Mouse (Mus musculus) heart, embryonic 14.5 days (tissue): ENCODE results near the gene RPS10-NUDT3. TPM values are rescaled to one million over a fixed set of nuclear protein-coding genes. Genes with fewer than 3 reads are reported as not detected.

ENCODE experiments used
- ATAC-seq: fragments of 200-750 bp; cut with Nextera tagmentation; 2 replicates; pipeline ENCODE4 v1.8.0; 2017; ENCODE audit warnings: low read depth, moderate TSS enrichment; ENCODE audit not compliant: insufficient number of reproducible peaks, insufficient read depth, low FRiP score
- H3K27ac ChIP-seq, 2 experiments: fragments of 200-500 bp in 1 of 2; fragments of 300-500 bp in 1 of 2; sonication (generic) in 1 of 2; replicated peaks in 1 of 2; 2 replicates each; pipeline ENCODE4 v1.5.1; 2012 to 2014; ENCODE audit warnings: low read depth in 2 of 2, low read length in 2 of 2, control low read depth in 1 of 2, mild to moderate bottlenecking in 1 of 2, mixed read lengths in 1 of 2; ENCODE audit not compliant: control insufficient read depth in 1 of 2, insufficient read depth in 1 of 2
- H3K27me3 ChIP-seq: fragments of 300-500 bp; sonication (generic); 2 replicates; pipeline ENCODE4 v1.6.1; 2014; ENCODE audit warnings: mild to moderate bottlenecking, low read length, control low read depth; ENCODE audit not compliant: control insufficient read depth, insufficient read depth
- H3K36me3 ChIP-seq: fragments of 300-500 bp; sonication (generic); 2 replicates; pipeline ENCODE4 v1.6.1; 2014; ENCODE audit warnings: mild to moderate bottlenecking, control low read depth, low read length, mixed read lengths; ENCODE audit not compliant: control insufficient read depth, insufficient read depth
- H3K4me1 ChIP-seq, 2 experiments: fragments of 200-500 bp in 1 of 2; fragments of 300-500 bp in 1 of 2; sonication (generic) in 1 of 2; 2 replicates each; pipeline ENCODE4 v1.6.1; 2012 to 2014; ENCODE audit warnings: low read length in 2 of 2, control low read depth in 1 of 2, mixed read lengths in 1 of 2; ENCODE audit not compliant: control insufficient read depth in 2 of 2, insufficient read depth in 2 of 2
- H3K4me2 ChIP-seq: fragments of 300-500 bp; sonication (generic); 2 replicates; pipeline ENCODE4 v1.6.1; 2014; ENCODE audit warnings: mild to moderate bottlenecking, low read length
- H3K4me3 ChIP-seq, 2 experiments: fragments of 200-500 bp in 1 of 2; fragments of 300-500 bp in 1 of 2; sonication (generic) in 1 of 2; 2 replicates each; pipeline ENCODE4 v1.5.1; 2012 to 2014; ENCODE audit warnings: low read length in 2 of 2, mild to moderate bottlenecking in 2 of 2, control low read depth in 1 of 2, low read depth in 1 of 2, moderate library complexity in 1 of 2; ENCODE audit not compliant: control insufficient read depth in 1 of 2, insufficient read depth in 1 of 2
- H3K9ac ChIP-seq: fragments of 300-500 bp; sonication (generic); 2 replicates; pipeline ENCODE4 v1.6.1; 2014; ENCODE audit warnings: mild to moderate bottlenecking, low read length
- H3K9me3 ChIP-seq: fragments of 300-500 bp; sonication (generic); 2 replicates; pipeline ENCODE4 v1.6.1; 2016; ENCODE audit warnings: low read length, control low read depth; ENCODE audit not compliant: control insufficient read depth
- WGBS: fragments of 180-500 bp; shearing (Covaris S2); extraction: QIAGEN DNeasy Blood & Tissue Kit; methylation state at CpG from one replicate; pipeline ENCODE4 v1.1.7; 2014; 5-methylcytosine and 5-hydroxymethylcytosine counted together
- polyA plus RNA-seq: library from polyadenylated mRNA; unstranded; fragments of >200 nt; fragmentation: Nextera tagmentation; extraction: Ambion mirVana; gene quantifications from 2 replicates; pipeline ENCODE4 v1.2.1, GENCODE M21; 2014

Gene RPS10-NUDT3
- polyA plus RNA-seq, 1 experiment from 2014 or later: not detected

GRCm38 (mm10) chr17:27615388-27615787 lies 19.6 kb downstream of the RPS10-NUDT3 start:
- Histone ChIP-seq H3K9me3 (peaks cover 6% of the 10 kb centered on the region; the same call in 1 of the 2 replicates), H3K36me3 (peaks cover 24% of the 10 kb centered on the region), H3K4me1 (peaks cover 33 to 61% of the 10 kb centered on the region in 2 experiments), H3K4me2 (0 out of 2 replicates have a peak overlapping the region, but pooled peaks have one; percentile 5), H3K9ac (no peak overlapping the region; the same call in 1 of the 2 replicates), H3K27me3 (no peaks in the 10 kb centered on the region), H3K27ac (peak overlapping the region; percentile 37 to 45; a peak in 2 of 4 replicates), H3K4me3 (no peak overlapping the region)
- no peak for ATAC-seq
- 30% methylated on average over 7 of the region's 7 CpGs for WGBS

GRCm38 (mm10) chr17:27613016-27613415 lies 22.0 kb downstream of the RPS10-NUDT3 start:
- Histone ChIP-seq H3K4me1 (peaks cover 29 to 57% of the 10 kb centered on the region in 2 experiments), H3K9ac (no peak overlapping the region)

GRCm38 (mm10) chr17:27611994-27612393 lies 23.0 kb downstream of the RPS10-NUDT3 start:
- Histone ChIP-seq H3K27me3 (no peaks in the 10 kb centered on the region), H3K9me3 (no peaks in the 10 kb centered on the region), H3K36me3 (peaks cover 24% of the 10 kb centered on the region; the same call in 1 of the 2 replicates), H3K27ac (0 out of 4 replicates have a peak overlapping the region, but pooled peaks of 1 of the 2 experiments have one; percentile 21), H3K4me2 (no peak overlapping the region), H3K9ac (peak overlapping the region; percentile 50; the same call in 1 of the 2 replicates), H3K4me1 (peaks cover 29 to 57% of the 10 kb centered on the region in 2 experiments), H3K4me3 (no peak overlapping the region)
- ATAC-seq: no peak
- 60% methylated on average over 5 of the region's 5 CpGs for WGBS

More at GRCm38 (mm10) chr17:27613016-27613415, 22.0 kb downstream of the RPS10-NUDT3 start:
- 77% methylated on average over 4 of the region's 4 CpGs for whole genome bisulfite sequencing
- Histone ChIP-seq H3K9me3 (peaks cover 6% of the 10 kb centered on the region; the same call in 1 of the 2 replicates), H3K4me3 (no peak overlapping the region), H3K27ac (no peak overlapping the region), H3K36me3 (peaks cover 30% of the 10 kb centered on the region), H3K27me3 (no peaks in the 10 kb centered on the region), H3K4me2 (no peak overlapping the region)
- ATAC-seq: no peak

GRCm38 (mm10) chr17:27611519-27611884 lies 23.5 kb downstream of the RPS10-NUDT3 start:
- Histone ChIP-seq H3K9me3 (no peaks in the 10 kb centered on the region), H3K27ac (peak overlapping the region; percentile 9 to 67; a peak in 2 of 4 replicates), H3K4me1 (peaks cover 29 to 60% of the 10 kb centered on the region in 2 experiments), H3K9ac (peak overlapping the region; percentile 50; the same call in 1 of the 2 replicates), H3K27me3 (no peaks in the 10 kb centered on the region), H3K4me3 (no peak overlapping the region), H3K4me2 (no peak overlapping the region), H3K36me3 (peaks cover 19% of the 10 kb centered on the region; the same call in 1 of the 2 replicates)
- no peak for ATAC-seq
- 44% methylated on average over 3 of the region's 3 CpGs for WGBS

- peaks cover 33 to 65% of the 10 kb centered on the region in 2 experiments for H3K4me1 ChIP-seq
- peak overlapping the region; percentile 9 to 67; a peak in 2 of 4 replicates for H3K27ac ChIP-seq
- no peaks in the 10 kb centered on the region for H3K27me3 ChIP-seq
- H3K4me3 ChIP-seq: no peak overlapping the region
- H3K36me3 ChIP-seq: peaks cover 17% of the 10 kb centered on the region; the same call in 1 of the 2 replicates
- WGBS: 50% methylated on average over 10 of the region's 10 CpGs
- H3K9me3 ChIP-seq: no peaks in the 10 kb centered on the region
- ATAC-seq: no peak
- 0 out of 2 replicates have a peak overlapping the region, but pooled peaks have one; percentile 5 for H3K4me2 ChIP-seq
- H3K9ac ChIP-seq: peak overlapping the region; percentile 50; the same call in 1 of the 2 replicates
Observed at GRCm38 (mm10) chr17:27610679-27611518, 24.1 kb downstream of the RPS10-NUDT3 start.

GRCm38 (mm10) chr17:27609576-27609975 lies 25.4 kb downstream of the RPS10-NUDT3 start:
- ATAC-seq: no peak
- WGBS: 87% methylated on average over 7 of the region's 7 CpGs
- H3K4me2 ChIP-seq: no peak overlapping the region

GRCm38 (mm10) chr17:27603522-27604234 lies 31.3 kb downstream of the RPS10-NUDT3 start:
- H3K9ac ChIP-seq: peak overlapping the region; percentile 64
- H3K27me3 ChIP-seq: no peaks in the 10 kb centered on the region
- H3K4me1 ChIP-seq: peaks cover 42 to 72% of the 10 kb centered on the region in 2 experiments
- WGBS: 29% methylated on average over 21 of the region's 21 CpGs
- H3K36me3 ChIP-seq: no peaks in the 10 kb centered on the region
- H3K27ac ChIP-seq: peak overlapping the region; percentile 78 to 94
- ATAC-seq: peak; percentile 77; the same call in 1 of the 2 replicates
- peak overlapping the region; percentile 55 for H3K4me2 ChIP-seq
- no peak overlapping the region for H3K4me3 ChIP-seq
- H3K9me3 ChIP-seq: no peaks in the 10 kb centered on the region

More at GRCm38 (mm10) chr17:27609576-27609975, 25.4 kb downstream of the RPS10-NUDT3 start:
- Histone ChIP-seq H3K27ac (no peak overlapping the region), H3K9me3 (no peaks in the 10 kb centered on the region), H3K27me3 (no peaks in the 10 kb centered on the region), H3K4me3 (no peak overlapping the region), H3K4me1 (peaks cover 31 to 66% of the 10 kb centered on the region in 2 experiments), H3K9ac (no peak overlapping the region), H3K36me3 (peaks cover 17% of the 10 kb centered on the region; the same call in 1 of the 2 replicates)
